Mouse (Mus musculus) neural tube, embryonic 14.5 days (tissue): ENCODE results near the gene Eif6. TPM values are rescaled to one million over a fixed set of nuclear protein-coding genes. Genes with fewer than 3 reads are reported as not detected.
A peak's percentile ranks its signal among the peaks of the same experiment; 100 is the strongest.

Experiments used
- ATAC-seq: fragments of 200-750 bp; cut with Nextera tagmentation; 2 replicates; pipeline ENCODE4 v1.8.0; 2017; ENCODE audit warnings: low read depth, mild to moderate bottlenecking, moderate TSS enrichment, moderate library complexity
- H3K27ac ChIP-seq: fragments of 300-500 bp; sonication (generic); 2 replicates; pipeline ENCODE4 v1.5.1; 2014; ENCODE audit warnings: low read depth, mild to moderate bottlenecking, control low read depth, low read length, moderate library complexity, mixed read lengths
- H3K27me3 ChIP-seq: fragments of 300-500 bp; sonication (generic); 2 replicates; pipeline ENCODE4 v1.6.1; 2014; ENCODE audit warnings: low read length; ENCODE audit not compliant: control insufficient read depth, insufficient read depth
- H3K36me3 ChIP-seq: fragments of 300-500 bp; sonication (generic); 2 replicates; pipeline ENCODE4 v1.6.1; 2014; ENCODE audit warnings: low read length, mixed read lengths; ENCODE audit not compliant: control insufficient read depth, insufficient read depth
- H3K4me1 ChIP-seq: fragments of 300-500 bp; sonication (generic); 2 replicates; pipeline ENCODE4 v1.6.1; 2014; ENCODE audit warnings: low read length; ENCODE audit not compliant: control insufficient read depth, insufficient read depth
- H3K4me2 ChIP-seq: fragments of 300-500 bp; sonication (generic); 2 replicates; pipeline ENCODE4 v1.6.1; 2014; ENCODE audit warnings: mild to moderate bottlenecking, low read depth, low read length, control low read depth
- H3K4me3 ChIP-seq: fragments of 300-500 bp; sonication (generic); 2 replicates; pipeline ENCODE4 v1.5.1; 2014; ENCODE audit warnings: low read depth, low read length, control low read depth, mixed read lengths
- H3K9ac ChIP-seq: fragments of 300-500 bp; sonication (generic); replicated peaks from 2 replicates; pipeline ENCODE4 v1.6.1; 2014; ENCODE audit warnings: low read depth, mild to moderate bottlenecking, control low read depth, low read length, mixed read lengths
- H3K9me3 ChIP-seq: fragments of 300-500 bp; sonication (generic); 2 replicates; pipeline ENCODE4 v1.6.1; 2016; ENCODE audit warnings: low read length; ENCODE audit not compliant: control insufficient read depth
- WGBS: fragments of 180-500 bp; shearing (Covaris S2); extraction: QIAGEN DNeasy Blood & Tissue Kit; methylation state at CpG from one replicate; pipeline ENCODE4 v1.1.7; 2014; 5-methylcytosine and 5-hydroxymethylcytosine counted together
- polyA plus RNA-seq: library from polyadenylated mRNA; unstranded; fragments of >200 nt; fragmentation: Nextera tagmentation; extraction: Ambion mirVana; gene quantifications from 2 replicates; pipeline ENCODE4 v1.2.1, GENCODE M21; 2014

Gene Eif6
- polyA plus RNA-seq, 1 experiment from 2014 or later: 133 TPM

DNA sequence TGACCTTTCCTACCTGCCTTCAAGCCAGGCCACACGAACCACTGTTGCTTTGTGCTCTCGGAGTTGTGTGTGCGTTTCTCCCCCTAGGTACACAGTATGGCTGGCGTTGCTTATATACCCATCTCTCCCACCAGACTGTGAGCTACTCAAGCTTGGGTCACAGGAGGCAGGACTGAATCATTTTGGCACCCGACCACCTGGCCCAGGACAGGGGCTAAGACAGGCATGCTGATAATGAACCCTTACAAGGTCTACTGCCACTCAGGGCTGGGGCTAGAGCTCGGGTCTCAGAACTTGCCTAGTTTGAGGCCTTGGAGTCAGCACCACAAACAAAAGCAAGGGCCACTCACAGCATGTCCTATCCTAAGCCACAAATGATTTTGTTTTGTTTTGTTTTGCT is 34.9 kb upstream of the Eif6 start:
- H3K9me3 ChIP-seq: no peaks in the 10 kb centered on the region
- H3K27ac ChIP-seq: no peak overlapping the region

DNA sequence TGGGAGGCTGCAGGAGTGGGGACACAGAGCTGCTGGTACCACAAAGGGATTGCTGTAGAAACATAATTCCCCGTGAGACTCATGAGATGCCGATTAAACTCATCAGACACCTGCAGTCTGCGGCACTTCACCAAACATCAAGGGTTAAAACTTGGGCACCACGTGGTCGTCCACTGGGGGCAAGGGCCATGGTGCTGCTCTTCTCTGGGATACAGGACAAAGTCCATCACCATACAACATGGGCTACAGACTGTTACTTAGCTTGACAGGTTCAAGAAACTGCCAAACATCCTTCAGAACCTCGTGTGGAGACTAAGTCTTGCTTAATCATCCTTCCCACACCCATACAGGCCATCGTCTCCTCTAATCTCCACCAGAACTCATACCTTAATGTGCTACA is 33.4 kb upstream of the Eif6 start:
- WGBS: 72% methylated on average over 7 of the region's 7 CpGs
- no peaks in the 10 kb centered on the region for H3K36me3 ChIP-seq
- H3K4me2 ChIP-seq: no peak overlapping the region
- H3K4me3 ChIP-seq: no peak overlapping the region
- no peaks in the 10 kb centered on the region for H3K27me3 ChIP-seq
- H3K4me1 ChIP-seq: peaks cover 18% of the 10 kb centered on the region; the same call in 1 of the 2 replicates
- no peak overlapping the region for H3K9ac ChIP-seq
- no peak for ATAC-seq
- no peaks in the 10 kb centered on the region for H3K9me3 ChIP-seq
- no peak overlapping the region for H3K27ac ChIP-seq

More for the DNA sequence above, 34.9 kb upstream of the Eif6 start:
- Histone ChIP-seq H3K9ac (no peak overlapping the region), H3K4me2 (no peak overlapping the region), H3K36me3 (no peaks in the 10 kb centered on the region), H3K4me3 (no peak overlapping the region), H3K4me1 (peaks cover 18% of the 10 kb centered on the region; the same call in 1 of the 2 replicates), H3K27me3 (no peaks in the 10 kb centered on the region)
- no peak for ATAC-seq
- WGBS: 96% methylated on average over 6 of the region's 6 CpGs

DNA sequence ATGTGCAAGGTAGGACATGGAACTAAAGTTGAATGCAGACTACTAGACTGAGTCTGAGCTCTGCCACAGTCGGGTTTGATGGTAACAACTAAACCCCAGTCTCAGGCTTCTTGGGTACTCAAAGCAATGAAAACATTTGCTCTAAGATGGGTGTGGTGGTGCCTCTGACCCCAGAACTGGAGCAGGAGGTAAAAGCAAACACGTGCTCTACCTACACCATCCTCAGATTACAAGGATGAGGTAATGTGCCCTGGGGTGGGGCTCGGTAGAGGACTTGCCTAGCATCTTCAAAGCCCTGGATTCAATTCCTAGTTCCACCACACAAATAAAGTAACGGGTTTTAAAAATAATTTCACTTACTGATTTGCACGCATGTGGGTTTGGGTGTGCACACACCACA is 25.8 kb upstream of the Eif6 start:
- Histone ChIP-seq H3K4me1 (no peaks in the 10 kb centered on the region), H3K9me3 (no peaks in the 10 kb centered on the region), H3K36me3 (peaks cover 8% of the 10 kb centered on the region; the same call in 1 of the 2 replicates), H3K4me3 (no peak overlapping the region), H3K27ac (no peak overlapping the region), H3K9ac (no peak overlapping the region), H3K4me2 (no peak overlapping the region), H3K27me3 (no peaks in the 10 kb centered on the region)
- no peak for ATAC-seq
- 90% methylated on average over 5 of the region's 5 CpGs for WGBS

DNA sequence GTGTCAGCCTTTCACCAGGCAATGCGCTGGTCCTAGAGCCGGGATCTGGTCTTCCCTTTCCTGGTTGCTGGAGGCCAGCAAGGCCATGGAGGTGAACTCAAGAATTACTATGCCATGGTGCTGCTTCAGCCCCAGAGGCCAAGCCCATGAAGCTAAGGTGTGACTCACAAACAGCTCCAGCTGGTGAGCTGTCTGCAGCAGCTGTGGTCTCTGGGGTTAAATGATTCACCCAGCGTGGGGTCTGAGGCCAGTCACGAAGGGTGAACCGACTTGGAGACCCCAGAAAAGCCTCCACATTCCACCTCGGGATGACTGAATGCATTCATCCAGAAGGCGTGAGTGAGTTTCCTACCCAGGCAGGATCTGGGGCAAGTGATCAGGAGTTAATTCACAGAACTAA is 23.4 kb upstream of the Eif6 start:
- Histone ChIP-seq H3K4me3 (no peak overlapping the region), H3K4me2 (no peak overlapping the region), H3K9ac (no peak overlapping the region), H3K36me3 (peaks cover 9% of the 10 kb centered on the region; the same call in 1 of the 2 replicates), H3K4me1 (no peaks in the 10 kb centered on the region), H3K27ac (no peak overlapping the region), H3K27me3 (no peaks in the 10 kb centered on the region), H3K9me3 (no peaks in the 10 kb centered on the region)
- no peak for ATAC-seq
- 82% methylated on average over 7 of the region's 7 CpGs for WGBS

DNA sequence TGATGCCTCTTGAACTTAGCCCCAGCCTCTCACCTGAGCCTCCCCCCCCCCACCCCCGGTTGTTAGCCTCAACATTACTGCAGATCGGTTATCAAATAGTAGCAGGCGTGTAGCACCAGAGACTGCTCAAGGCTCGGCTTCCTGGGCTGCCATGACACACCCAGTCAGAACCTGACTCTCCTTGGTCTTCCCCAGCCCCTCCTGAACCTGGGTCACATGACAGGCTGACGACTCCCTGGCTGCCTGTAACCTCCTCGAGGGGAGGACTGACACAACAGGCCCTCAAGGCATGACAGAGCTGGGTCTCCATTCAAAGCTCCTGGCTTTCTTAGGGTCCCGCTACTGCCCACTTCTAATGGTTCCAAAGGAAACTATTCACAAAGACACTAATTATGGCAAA is 22.7 kb upstream of the Eif6 start:
- H3K36me3 ChIP-seq: peaks cover 9% of the 10 kb centered on the region; the same call in 1 of the 2 replicates
- H3K4me2 ChIP-seq: no peak overlapping the region
- H3K27me3 ChIP-seq: no peaks in the 10 kb centered on the region
- ATAC-seq: no peak
- 70% methylated on average over 7 of the region's 7 CpGs for WGBS
- H3K9me3 ChIP-seq: no peaks in the 10 kb centered on the region
- H3K9ac ChIP-seq: no peak overlapping the region
- H3K4me1 ChIP-seq: no peaks in the 10 kb centered on the region
- H3K4me3 ChIP-seq: no peak overlapping the region
- no peak overlapping the region for H3K27ac ChIP-seq

DNA sequence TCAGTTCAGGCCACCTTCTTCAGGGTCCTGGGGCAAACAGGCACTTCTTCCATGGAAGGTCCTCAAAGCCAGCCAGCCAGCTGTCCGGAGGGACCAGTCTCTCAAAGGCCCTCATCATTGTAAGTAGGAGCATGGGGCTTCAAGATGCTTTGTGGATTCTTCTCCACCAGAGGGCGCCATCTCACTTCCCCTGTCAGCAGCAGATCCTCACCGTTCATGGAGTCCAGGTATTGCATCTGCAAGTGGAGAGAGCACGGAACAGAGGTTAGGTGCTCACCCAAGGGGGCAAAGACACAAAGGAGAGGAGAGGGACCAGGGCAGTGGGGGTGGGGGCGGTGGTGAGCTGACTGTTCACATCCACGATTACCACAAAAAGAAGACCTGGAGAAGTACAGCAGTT is 21.6 kb upstream of the Eif6 start:
- Histone ChIP-seq H3K4me2 (no peak overlapping the region), H3K4me1 (no peaks in the 10 kb centered on the region), H3K9me3 (no peaks in the 10 kb centered on the region), H3K4me3 (no peak overlapping the region), H3K27me3 (no peaks in the 10 kb centered on the region), H3K36me3 (peaks cover 9% of the 10 kb centered on the region; the same call in 1 of the 2 replicates), H3K9ac (no peak overlapping the region), H3K27ac (no peak overlapping the region)
- WGBS: 28% methylated on average over 6 of the region's 6 CpGs
- peak; percentile 56; the same call in 1 of the 2 replicates for ATAC-seq

DNA sequence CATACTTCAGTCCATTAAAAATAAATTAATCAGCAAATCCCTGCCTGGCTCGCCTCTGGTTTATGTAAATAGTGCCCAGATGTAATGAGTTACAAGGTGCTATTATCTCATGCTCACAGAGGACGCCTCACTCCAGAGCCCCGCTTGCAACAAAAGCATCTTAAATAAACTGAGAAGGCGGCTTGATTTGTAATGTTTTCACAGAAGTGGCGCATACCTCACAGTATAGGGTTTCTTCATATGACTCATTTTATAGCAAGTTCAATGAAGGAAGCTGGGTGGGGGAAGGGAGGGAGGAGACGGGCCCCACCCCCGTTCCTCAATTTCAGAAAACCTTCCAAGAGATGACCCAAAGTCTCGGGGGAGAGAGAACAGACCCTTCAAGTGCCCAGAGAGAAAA is 20.2 kb upstream of the Eif6 start:
- 87% methylated on average over 8 of the region's 8 CpGs for WGBS
- peaks cover 9% of the 10 kb centered on the region; the same call in 1 of the 2 replicates for H3K36me3 ChIP-seq

DNA sequence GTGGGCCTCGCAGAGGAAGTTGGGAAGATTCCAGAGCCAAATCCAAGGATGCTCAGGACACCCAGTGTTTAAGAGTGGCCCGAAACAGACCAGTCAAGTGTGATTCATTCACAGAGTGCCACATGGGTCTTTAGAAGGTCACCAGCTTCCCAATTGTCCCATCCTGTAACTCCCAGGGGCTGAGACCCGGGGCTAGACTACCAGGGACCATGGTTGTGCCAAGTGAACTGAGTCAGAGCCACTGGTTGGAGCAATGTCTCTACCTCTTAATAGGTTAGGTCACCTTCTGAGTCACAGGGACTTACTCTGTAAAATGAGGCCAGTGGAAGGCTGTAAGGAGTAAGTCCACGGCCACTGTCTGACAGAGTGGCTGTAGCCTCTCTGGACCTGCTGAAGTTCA is 12.2 kb upstream of the Eif6 start:
- Histone ChIP-seq H3K27ac (no peak overlapping the region), H3K9me3 (no peaks in the 10 kb centered on the region), H3K27me3 (no peaks in the 10 kb centered on the region), H3K4me3 (no peak overlapping the region), H3K36me3 (no peaks in the 10 kb centered on the region), H3K4me2 (no peak overlapping the region), H3K9ac (no peak overlapping the region), H3K4me1 (no peaks in the 10 kb centered on the region)
- ATAC-seq: no peak
- WGBS: 89% methylated on average over 4 of the region's 4 CpGs

More for the DNA sequence above, 20.2 kb upstream of the Eif6 start:
- H3K9me3 ChIP-seq: no peaks in the 10 kb centered on the region
- no peak overlapping the region for H3K4me2 ChIP-seq
- ATAC-seq: no peak
- H3K27me3 ChIP-seq: no peaks in the 10 kb centered on the region
- H3K9ac ChIP-seq: no peak overlapping the region
- H3K4me3 ChIP-seq: no peak overlapping the region
- no peak overlapping the region for H3K27ac ChIP-seq
- H3K4me1 ChIP-seq: no peaks in the 10 kb centered on the region

DNA sequence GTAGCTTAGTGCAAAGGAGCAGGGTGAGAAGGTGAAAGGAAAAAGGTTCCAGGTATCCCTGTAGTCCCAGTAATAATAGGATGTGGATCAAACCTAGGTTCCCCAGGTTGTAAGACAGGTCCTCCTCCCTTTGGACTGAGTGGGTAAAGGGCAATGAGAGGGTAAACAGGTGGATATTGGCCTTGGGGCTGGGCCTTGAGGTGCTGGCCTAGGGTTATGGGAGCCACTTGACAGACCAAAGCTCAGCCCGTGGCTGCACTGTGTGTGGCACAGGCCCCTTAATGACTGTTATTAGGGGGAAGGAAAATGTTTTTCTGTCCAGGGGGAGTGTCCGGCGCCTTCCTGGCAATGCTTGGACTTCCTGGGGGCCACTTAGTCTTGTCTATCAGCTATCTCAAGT is 11.2 kb upstream of the Eif6 start:
- no peak for ATAC-seq

More for the DNA sequence above, 11.2 kb upstream of the Eif6 start:
- Histone ChIP-seq H3K9me3 (no peaks in the 10 kb centered on the region), H3K27ac (no peak overlapping the region), H3K4me2 (no peak overlapping the region), H3K27me3 (no peaks in the 10 kb centered on the region), H3K4me1 (no peaks in the 10 kb centered on the region), H3K36me3 (no peaks in the 10 kb centered on the region), H3K4me3 (no peak overlapping the region), H3K9ac (no peak overlapping the region)
- WGBS: 72% methylated on average over 3 of the region's 3 CpGs
